Mouse (Mus musculus): ENCODE data around the gene AI464131. TPM values are rescaled to one million over a fixed set of nuclear protein-coding genes. Genes with fewer than 3 reads are reported as not detected.

The AI464131 gene
- polyA plus RNA-seq, 1 experiment from 2014 or later, result 3.9 TPM

DNA sequence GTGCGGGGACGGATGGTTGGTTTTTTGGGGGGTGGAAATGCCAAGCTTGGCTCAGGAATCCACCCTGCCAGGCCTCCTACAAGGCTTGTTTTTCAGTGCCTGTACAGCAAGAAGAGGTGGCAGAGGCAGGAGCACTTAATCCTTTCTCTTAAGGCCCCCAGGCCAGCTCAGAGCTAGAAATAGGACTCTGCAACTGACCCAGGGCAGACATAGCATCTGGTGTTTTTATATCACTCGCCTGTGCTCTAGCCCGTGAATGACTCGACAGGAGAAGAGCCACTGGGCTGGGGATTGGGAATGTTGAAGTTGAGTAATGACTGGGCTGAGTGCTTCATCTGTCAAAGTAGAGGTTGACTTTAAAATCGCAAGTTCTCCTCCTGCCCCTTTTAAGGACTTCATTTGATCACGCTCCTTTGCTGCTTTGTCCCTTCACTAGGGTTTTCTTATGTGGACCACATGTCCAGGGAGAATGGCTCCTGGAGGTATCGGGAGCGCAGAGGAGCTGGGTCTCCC lies 25.2 kb downstream of the AI464131 start:
- 78% methylated on average over 9 of the region's 9 CpGs for WGBS
- Histone ChIP-seq H3K27ac (replicated peaks) (no peak overlapping the region), H3K4me3 (ENCODE audit: low read depth, low read length) (no peak overlapping the region), H3K27me3 (ENCODE audit: control insufficient read depth, insufficient read depth, low read length) (no peaks in the 10 kb centered on the region), H3K4me2 (replicated peaks; ENCODE audit: low read depth) (no peak overlapping the region), H3K4me1 (replicated peaks; ENCODE audit: control insufficient read depth, insufficient read depth) (peaks cover 7% of the 10 kb centered on the region; the same call in 1 of the 2 replicates), H3K9ac (ENCODE audit: low read length) (no peak overlapping the region), H3K9me3 (ENCODE audit: control insufficient read depth, low read length) (no peaks in the 10 kb centered on the region), H3K36me3 (ENCODE audit: control insufficient read depth, insufficient read depth, low read length) (no peaks in the 10 kb centered on the region)
- TF ChIP-seq CTCF (IDR thresholded peaks at IDR 0.05; ENCODE audit: low read depth) (no peak), EP300 (optimal IDR thresholded peaks at IDR 0.05) (no peak)
- no peak for DNase-seq (ENCODE audit: low spot score)
- no peak for ATAC-seq (ENCODE audit: low FRiP score, low TSS enrichment)

DNA sequence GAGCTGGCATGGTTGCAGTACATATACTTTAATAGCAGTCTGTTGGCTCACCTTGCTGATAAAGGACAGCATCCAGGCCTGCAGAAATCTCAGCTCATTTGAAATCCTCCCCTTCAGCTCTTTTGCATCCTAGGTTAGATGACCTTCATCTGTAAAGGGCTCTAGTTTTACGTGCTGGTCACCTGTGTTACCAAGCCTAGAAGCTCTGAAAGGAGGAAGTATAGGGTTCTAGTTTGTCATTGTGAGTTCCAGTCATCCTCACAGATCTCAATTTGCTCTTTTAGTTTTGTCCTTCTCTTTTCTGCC lies 31.5 kb downstream of the AI464131 start:
- H3K9ac ChIP-seq (ENCODE audit: low read length), result no peak overlapping the region
- ATAC-seq (ENCODE audit: low FRiP score, low TSS enrichment), result no peak
- H3K4me2 ChIP-seq (replicated peaks; ENCODE audit: low read depth), result no peak overlapping the region
- 83% methylated on average over 1 of the region's 1 CpGs for WGBS
- DNase-seq (ENCODE audit: low spot score), result no peak
- no peaks in the 10 kb centered on the region for H3K36me3 ChIP-seq (ENCODE audit: control insufficient read depth, insufficient read depth, low read length)
- H3K27me3 ChIP-seq (ENCODE audit: control insufficient read depth, insufficient read depth, low read length), result no peaks in the 10 kb centered on the region
- no peak overlapping the region for H3K4me3 ChIP-seq (ENCODE audit: low read depth, low read length)
- no peaks in the 10 kb centered on the region for H3K9me3 ChIP-seq (ENCODE audit: control insufficient read depth, low read length)
- TF ChIP-seq EP300 (optimal IDR thresholded peaks at IDR 0.05) (no peak), CTCF (IDR thresholded peaks at IDR 0.05; ENCODE audit: low read depth) (no peak)
- H3K4me1 ChIP-seq (replicated peaks; ENCODE audit: control insufficient read depth, insufficient read depth), result no peaks in the 10 kb centered on the region
- H3K27ac ChIP-seq (replicated peaks), result no peak overlapping the region

DNA sequence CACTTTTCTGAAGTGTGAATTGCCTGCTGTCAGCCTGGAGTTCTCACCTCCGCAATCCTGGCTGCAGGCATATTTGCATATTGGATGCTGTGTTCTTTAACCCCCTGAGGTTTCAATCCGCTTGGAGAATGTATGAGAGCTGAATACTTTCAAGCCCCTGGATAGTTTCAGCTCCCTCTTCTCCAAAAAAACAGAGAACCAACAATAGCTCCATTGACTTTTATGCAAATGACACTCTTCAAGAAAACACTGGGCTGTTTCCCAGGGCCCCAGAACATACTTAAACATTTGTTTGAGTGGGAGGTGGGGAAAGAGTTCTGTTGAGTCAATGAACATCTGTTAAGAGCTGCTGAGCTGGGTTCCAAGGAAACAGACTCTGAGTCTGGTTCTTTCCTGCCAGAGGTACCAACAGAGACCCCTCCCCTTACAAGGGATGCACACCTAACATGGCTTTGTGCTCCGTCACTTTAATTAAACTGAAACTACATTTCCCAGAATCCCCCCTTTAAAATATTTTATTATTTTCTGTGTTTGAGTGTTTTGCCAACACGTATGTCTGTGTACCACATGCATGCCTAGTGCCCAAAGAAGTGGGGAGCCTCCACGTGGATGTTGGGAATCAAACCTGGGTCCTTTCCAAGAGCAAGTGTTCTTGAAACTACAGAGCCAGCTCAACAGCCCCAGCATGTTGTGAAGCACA lies 32.0 kb downstream of the AI464131 start:
- no peak for TF ChIP-seq EP300 (optimal IDR thresholded peaks at IDR 0.05)
- no peak for TF ChIP-seq CTCF (IDR thresholded peaks at IDR 0.05; ENCODE audit: low read depth)
- WGBS, result 54% methylated on average over 5 of the region's 5 CpGs
- Histone ChIP-seq H3K27ac (replicated peaks) (no peak overlapping the region), H3K4me3 (ENCODE audit: low read depth, low read length) (no peak overlapping the region), H3K27me3 (ENCODE audit: control insufficient read depth, insufficient read depth, low read length) (no peaks in the 10 kb centered on the region), H3K4me2 (replicated peaks; ENCODE audit: low read depth) (no peak overlapping the region), H3K36me3 (ENCODE audit: control insufficient read depth, insufficient read depth, low read length) (no peaks in the 10 kb centered on the region), H3K9me3 (ENCODE audit: control insufficient read depth, low read length) (no peaks in the 10 kb centered on the region), H3K9ac (ENCODE audit: low read length) (no peak overlapping the region), H3K4me1 (replicated peaks; ENCODE audit: control insufficient read depth, insufficient read depth) (no peaks in the 10 kb centered on the region)
- DNase-seq (ENCODE audit: low spot score) (no peak), ATAC-seq (ENCODE audit: low FRiP score, low TSS enrichment) (no peak; the same call in 1 of the 2 replicates)

DNA sequence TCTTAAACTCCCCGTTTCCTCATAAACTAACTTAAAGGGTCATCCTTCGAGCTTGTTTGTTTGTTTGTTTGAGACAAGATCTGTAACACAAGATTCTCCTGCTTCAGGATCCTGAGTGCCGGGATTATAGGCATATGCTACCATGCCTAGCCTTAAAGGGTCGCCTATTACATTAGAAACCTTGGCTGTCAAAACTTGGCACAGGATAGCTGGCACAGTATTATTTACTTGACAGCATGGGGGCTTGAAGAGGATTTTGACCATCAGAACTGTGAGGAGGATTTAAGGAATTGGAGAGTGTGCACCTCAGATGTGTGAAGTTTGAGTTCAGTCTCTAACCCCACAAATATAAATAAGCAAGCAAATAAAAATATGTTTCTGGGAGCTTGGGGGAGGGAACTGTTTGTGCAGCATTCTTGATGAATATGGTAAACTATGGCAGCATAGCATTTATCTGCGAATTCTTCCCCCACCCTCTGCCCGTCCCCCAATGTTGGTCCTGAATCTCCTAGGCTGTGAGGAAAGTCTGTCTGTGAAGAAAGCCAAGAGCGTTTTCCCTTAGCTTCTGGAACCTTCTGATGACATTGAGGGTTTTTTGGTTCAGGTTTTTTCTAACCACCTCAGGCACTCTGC lies 32.7 kb downstream of the AI464131 start:
- Histone ChIP-seq H3K4me1 (replicated peaks; ENCODE audit: control insufficient read depth, insufficient read depth) (no peaks in the 10 kb centered on the region), H3K4me3 (ENCODE audit: low read depth, low read length) (no peak overlapping the region), H3K27me3 (ENCODE audit: control insufficient read depth, insufficient read depth, low read length) (no peaks in the 10 kb centered on the region), H3K9me3 (ENCODE audit: control insufficient read depth, low read length) (no peaks in the 10 kb centered on the region), H3K9ac (ENCODE audit: low read length) (no peak overlapping the region), H3K4me2 (replicated peaks; ENCODE audit: low read depth) (no peak overlapping the region), H3K36me3 (ENCODE audit: control insufficient read depth, insufficient read depth, low read length) (no peaks in the 10 kb centered on the region), H3K27ac (replicated peaks) (no peak overlapping the region)
- TF ChIP-seq EP300 (optimal IDR thresholded peaks at IDR 0.05) (no peak), CTCF (IDR thresholded peaks at IDR 0.05; ENCODE audit: low read depth) (no peak)
- ATAC-seq (ENCODE audit: low FRiP score, low TSS enrichment) (no peak), DNase-seq (ENCODE audit: low spot score) (no peak)
- WGBS, result 61% methylated on average over 7 of the region's 7 CpGs

DNA sequence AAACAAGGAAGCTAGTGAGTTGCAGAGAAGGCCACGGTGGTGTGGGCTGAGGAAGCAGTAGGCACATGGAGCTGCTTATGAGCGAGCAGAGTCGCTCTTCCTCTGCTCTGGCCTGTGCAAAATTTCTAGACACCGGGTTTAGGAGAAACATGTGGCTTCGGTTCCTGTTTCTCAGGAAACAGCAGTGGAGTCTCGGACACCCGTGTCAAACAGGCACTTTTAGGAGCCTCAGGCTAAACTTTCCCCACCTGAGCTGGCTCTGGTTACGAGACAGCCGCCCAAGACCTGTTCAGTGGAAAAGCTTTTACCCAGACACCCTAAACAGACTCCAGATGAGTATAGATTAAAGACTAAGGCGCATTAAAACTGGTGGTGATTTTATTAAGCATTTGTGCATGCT lies 33.7 kb downstream of the AI464131 start:
- Histone ChIP-seq H3K4me2 (replicated peaks; ENCODE audit: low read depth) (no peak overlapping the region), H3K9me3 (ENCODE audit: control insufficient read depth, low read length) (no peaks in the 10 kb centered on the region), H3K36me3 (ENCODE audit: control insufficient read depth, insufficient read depth, low read length) (no peaks in the 10 kb centered on the region), H3K4me3 (ENCODE audit: low read depth, low read length) (no peak overlapping the region), H3K9ac (ENCODE audit: low read length) (no peak overlapping the region), H3K27me3 (ENCODE audit: control insufficient read depth, insufficient read depth, low read length) (no peaks in the 10 kb centered on the region), H3K27ac (replicated peaks) (no peak overlapping the region), H3K4me1 (replicated peaks; ENCODE audit: control insufficient read depth, insufficient read depth) (no peaks in the 10 kb centered on the region)
- ATAC-seq (ENCODE audit: low FRiP score, low TSS enrichment) (no peak), DNase-seq (ENCODE audit: low spot score) (no peak)
- TF ChIP-seq EP300 (optimal IDR thresholded peaks at IDR 0.05), result no peak
- TF ChIP-seq CTCF (IDR thresholded peaks at IDR 0.05; ENCODE audit: low read depth), result no peak
- WGBS, result 82% methylated on average over 10 of the region's 10 CpGs

All from stomach, postnatal 0 days (tissue).